Mouse (Mus musculus): ENCODE results near the gene Ooep. TPM values are rescaled to one million over a fixed set of nuclear protein-coding genes. Genes with fewer than 3 reads are reported as not detected.

The Ooep gene
- 0.06 and 1.3 TPM in 2 replicates for polyA plus RNA-seq (2021; fragmentation: Nextera tagmentation)
- long read RNA-seq, experiment 1, partial matches to known transcripts = 0 of 1 reads
- long read RNA-seq, experiment 1, other reads (novel, unspliced or antisense) = 0 of 1 reads
- long read RNA-seq, experiment 2 = 0 reads

DNA sequence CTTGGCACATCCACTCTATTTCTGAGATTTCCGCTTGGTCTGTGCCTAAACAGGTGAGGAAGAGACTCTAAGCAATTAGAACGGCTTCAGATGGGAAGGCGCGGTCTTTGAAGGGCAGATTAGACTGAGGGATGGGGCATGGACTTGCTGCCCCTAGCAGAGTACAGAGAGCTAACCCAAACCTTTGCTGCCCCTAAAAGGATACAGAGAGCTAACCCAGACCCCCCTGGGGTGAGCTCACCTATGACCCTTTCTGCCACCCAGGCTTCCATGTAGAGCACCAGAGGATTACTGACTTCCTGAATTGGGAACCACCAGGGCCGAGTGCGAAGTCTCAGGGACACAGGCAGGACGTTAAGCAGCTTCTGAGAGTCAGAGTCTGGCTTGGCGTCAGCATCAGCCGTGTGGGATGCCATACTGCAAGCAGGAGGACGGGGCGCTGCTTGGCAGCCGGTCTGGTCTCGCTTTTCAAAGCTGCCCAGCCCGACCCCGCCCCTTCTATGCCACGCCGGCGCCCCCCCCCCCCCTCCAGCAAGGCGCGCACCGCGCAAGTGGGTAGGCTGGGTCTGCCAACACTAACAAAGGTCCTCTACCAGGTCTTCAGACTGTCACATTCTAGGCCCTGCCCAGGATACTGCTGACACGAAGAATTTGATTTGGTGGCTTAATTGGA, at the start of gene Ooep:
Gene Ooep, minus strand, starts transcription at position 613 of the 673 bp plus-strand sequence.

DNA sequence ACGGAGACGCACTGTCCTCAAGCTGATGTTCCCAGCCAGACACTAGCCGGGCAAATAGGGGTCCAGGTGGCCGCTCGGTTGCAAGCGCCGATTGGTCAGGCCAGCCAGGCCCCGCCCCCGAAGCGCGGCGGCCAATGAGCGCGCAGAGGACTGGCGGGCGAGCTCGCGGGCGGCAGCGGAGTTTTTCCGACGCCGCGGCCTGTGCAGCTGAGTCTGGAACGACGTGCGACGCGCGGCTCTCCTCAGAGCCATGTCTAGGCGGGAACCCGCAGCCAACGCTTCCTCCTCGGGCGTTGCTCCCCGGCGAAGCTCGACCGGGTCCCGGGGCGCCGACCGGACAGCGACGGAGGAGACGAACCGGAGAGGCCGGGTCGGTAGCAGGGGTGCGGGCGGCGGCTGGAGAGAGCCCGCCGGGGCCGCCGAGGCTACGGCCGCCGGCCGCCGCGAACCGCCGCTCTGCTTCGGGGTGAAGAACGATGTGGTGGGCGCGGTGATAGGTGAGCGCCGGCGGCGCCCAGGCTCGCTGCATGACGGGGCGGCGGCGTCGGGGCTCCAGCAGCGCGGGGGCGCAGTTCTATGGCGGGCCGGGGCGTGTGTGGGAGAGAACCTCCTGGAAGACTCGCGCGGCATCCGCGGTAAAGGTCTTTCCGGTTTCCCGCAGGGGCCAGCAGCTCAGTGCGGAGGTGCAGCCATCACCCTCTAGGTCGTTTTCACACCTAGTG, 17.3 kb upstream of the Ooep start, which contains the start of gene Ddx43:
Gene Ddx43, plus strand, starts transcription at position 148 of the 722 bp plus-strand sequence.

DNA sequence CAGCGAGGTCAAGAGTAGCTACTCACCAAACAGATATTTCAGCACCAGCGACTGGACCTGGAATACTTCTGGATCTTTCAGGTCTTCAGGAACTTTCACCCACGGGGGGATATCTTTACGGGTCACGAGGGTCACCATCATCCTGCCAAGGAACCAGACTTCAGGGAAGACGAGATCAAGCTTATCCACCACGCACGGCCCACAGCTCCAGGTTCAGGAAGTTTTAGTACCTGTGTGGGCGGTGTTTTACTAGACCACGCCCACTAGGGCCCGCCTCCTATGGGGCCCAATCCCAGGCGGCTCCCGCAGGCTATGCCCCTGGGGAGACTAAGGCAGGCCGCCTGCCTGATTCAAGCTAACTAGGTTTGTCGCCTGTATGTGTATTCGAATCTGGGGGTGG, 10.6 kb downstream of the Ooep start, which contains the start of gene Dppa5a:
Gene Dppa5a, minus strand, starts transcription at position 219 of the 400 bp plus-strand sequence.

DNA sequence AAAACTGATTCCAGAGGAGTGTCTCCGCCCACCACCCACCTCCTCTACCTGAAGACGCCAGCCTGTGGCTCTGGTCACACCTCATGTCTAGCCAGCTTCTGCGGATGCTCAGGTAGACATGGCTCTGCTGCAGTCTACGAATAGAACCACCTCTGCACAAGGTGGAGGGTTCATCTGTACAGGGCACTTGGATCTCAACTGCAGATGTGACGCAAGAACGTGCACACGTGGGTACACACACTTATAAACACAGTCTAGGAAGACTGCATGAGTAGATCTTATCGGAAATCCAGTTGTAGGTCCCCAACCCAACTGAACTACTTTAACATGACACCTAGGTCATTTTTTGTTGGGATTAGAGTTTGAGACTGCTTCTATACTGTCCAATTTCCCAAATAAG, 22.9 kb downstream of the Ooep start, which contains the start of gene Gsta2:
Gene Gsta2, minus strand, starts transcription at position 178 of the 400 bp plus-strand sequence.

DNA sequence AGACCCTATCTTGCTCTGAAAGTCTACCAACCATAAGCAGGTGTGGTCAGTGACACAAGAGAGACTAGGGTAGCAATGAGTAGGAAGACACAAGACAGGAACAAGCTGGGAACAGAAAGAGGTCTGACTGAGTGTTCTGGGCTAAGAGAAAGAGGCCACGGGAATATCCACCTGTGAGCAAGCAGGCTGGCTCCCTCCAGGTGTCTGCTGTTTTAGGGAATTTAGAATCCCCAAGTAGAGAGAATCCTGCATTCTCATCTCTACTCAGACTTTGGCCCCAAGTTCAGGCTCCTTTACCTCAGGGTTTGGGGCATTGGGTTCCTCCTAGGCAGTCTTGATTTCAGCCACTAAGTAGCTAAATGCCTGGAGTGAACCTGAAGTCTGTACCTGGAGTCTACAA, 51.2 kb downstream of the Ooep start, which contains the start of gene Omt2b:
Gene Omt2b, plus strand, starts transcription at position 301 of the 400 bp plus-strand sequence.

Other genes starting within 250 kb of the Ooep start
- 143 and 164 TPM in 2 replicates for gene Gsta4, start 196.0 kb downstream of the Ooep start, polyA plus RNA-seq (2021; fragmentation: Nextera tagmentation)
- 0.28 TPM in 1 of 2 replicates, not detected in the other for gene Gsta1, start 148.1 kb downstream of the Ooep start, polyA plus RNA-seq (2021; fragmentation: Nextera tagmentation)
- not detected in 2 replicates for gene Gm3776, start 121.6 kb downstream of the Ooep start, polyA plus RNA-seq (2021; fragmentation: Nextera tagmentation)
- not detected in 2 replicates for gene Gm10639, start 88.8 kb downstream of the Ooep start, polyA plus RNA-seq (2021; fragmentation: Nextera tagmentation)
- gene Omt2a, start 63.9 kb downstream of the Ooep start, polyA plus RNA-seq (2021; fragmentation: Nextera tagmentation) = not detected in 2 replicates
- not detected in 2 replicates for gene Omt2b, start 51.1 kb downstream of the Ooep start, polyA plus RNA-seq (2021; fragmentation: Nextera tagmentation)
- gene Gsta2, start 22.9 kb downstream of the Ooep start, polyA plus RNA-seq (2021; fragmentation: Nextera tagmentation) = 0.85 and 0.90 TPM in 2 replicates
- not detected in 2 replicates for gene Dppa5a, start 10.5 kb downstream of the Ooep start, polyA plus RNA-seq (2021; fragmentation: Nextera tagmentation)
- not detected in 2 replicates for gene Ddx43, start 17.1 kb upstream of the Ooep start, polyA plus RNA-seq (2021; fragmentation: Nextera tagmentation)
- 0.36 and 0.39 TPM in 2 replicates for gene Cgas, start 64.5 kb upstream of the Ooep start, polyA plus RNA-seq (2021; fragmentation: Nextera tagmentation)
- gene Mto1, start 69.5 kb upstream of the Ooep start, polyA plus RNA-seq (2021; fragmentation: Nextera tagmentation) = 20.3 and 23.0 TPM in 2 replicates
- 1.2 and 1.5 TPM in 2 replicates for gene Gm17324, start 70.1 kb upstream of the Ooep start, polyA plus RNA-seq (2021; fragmentation: Nextera tagmentation)
- 1,170 and 1,347 TPM in 2 replicates for gene Eef1a1, start 110.4 kb upstream of the Ooep start, polyA plus RNA-seq (2021; fragmentation: Nextera tagmentation)
- gene Slc17a5, start 209.3 kb upstream of the Ooep start, polyA plus RNA-seq (2021; fragmentation: Nextera tagmentation) = 15.8 and 16.7 TPM in 2 replicates
- gene Cd109, start 236.8 kb upstream of the Ooep start, polyA plus RNA-seq (2021; fragmentation: Nextera tagmentation) = 1.0 and 1.1 TPM in 2 replicates